Mouse (Mus musculus): Measurements from ENCODE around the gene Slc35e2. TPM values are rescaled to one million over a fixed set of nuclear protein-coding genes. Genes with fewer than 3 reads are reported as not detected.

Slc35e2 gene
- polyA plus RNA-seq, 1 experiment = 20.2 TPM

GRCm38 (mm10) chr4:155654456-155655298 is 53.5 kb downstream of the Slc35e2 start:
- H3K27me3 ChIP-seq (ENCODE audit: control insufficient read depth, insufficient read depth, low read length, poor library complexity, severe bottlenecking) = no peaks in the 10 kb centered on the region
- TF ChIP-seq CTCF (IDR thresholded peaks at IDR 0.05; ENCODE audit: low read depth, low read length) (no peak), POLR2A (IDR thresholded peaks at IDR 0.05; ENCODE audit: insufficient read depth, low read length) (peak; percentile 22)
- H3K9me3 ChIP-seq (replicated peaks; ENCODE audit: control insufficient read depth, insufficient read depth, low read length, poor library complexity, severe bottlenecking) = no peaks in the 10 kb centered on the region
- H3K9ac ChIP-seq (ENCODE audit: low read depth, poor library complexity, severe bottlenecking) = peak overlapping the region; percentile 79
- H3K36me3 ChIP-seq (ENCODE audit: control insufficient read depth, insufficient read depth, low read length, poor library complexity, severe bottlenecking) = peaks cover 2% of the 10 kb centered on the region; the same call in 1 of the 2 replicates
- H3K4me1 ChIP-seq (ENCODE audit: control insufficient read depth, insufficient read depth, low read length) = peaks cover 5% of the 10 kb centered on the region
- peak overlapping the region; percentile 0; the same call in 1 of the 2 replicates for H3K27ac ChIP-seq (ENCODE audit: insufficient read depth, low read length)
- peak overlapping the region; percentile 65 for H3K4me3 ChIP-seq (ENCODE audit: low read depth, low read length)

GRCm38 (mm10) chr4:155656214-155656751 is 55.1 kb downstream of the Slc35e2 start:
- H3K9ac ChIP-seq (ENCODE audit: low read depth, poor library complexity, severe bottlenecking) = no peak overlapping the region
- no peaks in the 10 kb centered on the region for H3K9me3 ChIP-seq (replicated peaks; ENCODE audit: control insufficient read depth, insufficient read depth, low read length, poor library complexity, severe bottlenecking)
- no peak overlapping the region for H3K27ac ChIP-seq (ENCODE audit: insufficient read depth, low read length)
- H3K4me1 ChIP-seq (ENCODE audit: control insufficient read depth, insufficient read depth, low read length) = peaks cover under 1% of the 10 kb centered on the region
- no peaks in the 10 kb centered on the region for H3K27me3 ChIP-seq (ENCODE audit: control insufficient read depth, insufficient read depth, low read length, poor library complexity, severe bottlenecking)
- no peak overlapping the region for H3K4me3 ChIP-seq (ENCODE audit: low read depth, low read length)
- TF ChIP-seq EP300 (IDR thresholded peaks at IDR 0.05; ENCODE audit: insufficient read depth, low read depth, low read length) (no peak), POLR2A (IDR thresholded peaks at IDR 0.05; ENCODE audit: insufficient read depth, low read length) (no peak), CTCF (IDR thresholded peaks at IDR 0.05; ENCODE audit: low read depth, low read length) (no peak)
- no peaks in the 10 kb centered on the region for H3K36me3 ChIP-seq (ENCODE audit: control insufficient read depth, insufficient read depth, low read length, poor library complexity, severe bottlenecking)

- Histone ChIP-seq H3K4me1 (ENCODE audit: control insufficient read depth, insufficient read depth, low read length) (no peaks in the 10 kb centered on the region), H3K9me3 (replicated peaks; ENCODE audit: control insufficient read depth, insufficient read depth, low read length, poor library complexity, severe bottlenecking) (no peaks in the 10 kb centered on the region), H3K9ac (ENCODE audit: low read depth, poor library complexity, severe bottlenecking) (no peak overlapping the region), H3K4me3 (ENCODE audit: low read depth, low read length) (no peak overlapping the region), H3K36me3 (ENCODE audit: control insufficient read depth, insufficient read depth, low read length, poor library complexity, severe bottlenecking) (no peaks in the 10 kb centered on the region), H3K27ac (ENCODE audit: insufficient read depth, low read length) (no peak overlapping the region), H3K27me3 (ENCODE audit: control insufficient read depth, insufficient read depth, low read length, poor library complexity, severe bottlenecking) (no peaks in the 10 kb centered on the region)
- TF ChIP-seq EP300 (IDR thresholded peaks at IDR 0.05; ENCODE audit: insufficient read depth, low read depth, low read length) (no peak), POLR2A (IDR thresholded peaks at IDR 0.05; ENCODE audit: insufficient read depth, low read length) (no peak), CTCF (IDR thresholded peaks at IDR 0.05; ENCODE audit: low read depth, low read length) (no peak)
Observed at GRCm38 (mm10) chr4:155658961-155659360, 57.7 kb downstream of the Slc35e2 start.

- TF ChIP-seq POLR2A (IDR thresholded peaks at IDR 0.05; ENCODE audit: insufficient read depth, low read length) = no peak
- Histone ChIP-seq H3K4me1 (ENCODE audit: control insufficient read depth, insufficient read depth, low read length) (no peaks in the 10 kb centered on the region), H3K9me3 (replicated peaks; ENCODE audit: control insufficient read depth, insufficient read depth, low read length, poor library complexity, severe bottlenecking) (no peaks in the 10 kb centered on the region), H3K4me3 (ENCODE audit: low read depth, low read length) (no peak overlapping the region), H3K36me3 (ENCODE audit: control insufficient read depth, insufficient read depth, low read length, poor library complexity, severe bottlenecking) (no peaks in the 10 kb centered on the region), H3K9ac (ENCODE audit: low read depth, poor library complexity, severe bottlenecking) (no peak overlapping the region), H3K27me3 (ENCODE audit: control insufficient read depth, insufficient read depth, low read length, poor library complexity, severe bottlenecking) (no peaks in the 10 kb centered on the region), H3K27ac (ENCODE audit: insufficient read depth, low read length) (no peak overlapping the region)
Observed at GRCm38 (mm10) chr4:155660641-155661040, 59.4 kb downstream of the Slc35e2 start.

GRCm38 (mm10) chr4:155666903-155667302 is 65.7 kb downstream of the Slc35e2 start:
- peaks cover 3% of the 10 kb centered on the region for H3K4me1 ChIP-seq (ENCODE audit: control insufficient read depth, insufficient read depth, low read length)
- no peak overlapping the region for H3K4me3 ChIP-seq (ENCODE audit: low read depth, low read length)

More at GRCm38 (mm10) chr4:155666903-155667302, 65.7 kb downstream of the Slc35e2 start:
- TF ChIP-seq EP300 (IDR thresholded peaks at IDR 0.05; ENCODE audit: insufficient read depth, low read depth, low read length) = no peak
- TF ChIP-seq CTCF (IDR thresholded peaks at IDR 0.05; ENCODE audit: low read depth, low read length) = no peak
- no peak for TF ChIP-seq POLR2A (IDR thresholded peaks at IDR 0.05; ENCODE audit: insufficient read depth, low read length)
- Histone ChIP-seq H3K9ac (ENCODE audit: low read depth, poor library complexity, severe bottlenecking) (no peak overlapping the region), H3K36me3 (ENCODE audit: control insufficient read depth, insufficient read depth, low read length, poor library complexity, severe bottlenecking) (no peaks in the 10 kb centered on the region), H3K9me3 (replicated peaks; ENCODE audit: control insufficient read depth, insufficient read depth, low read length, poor library complexity, severe bottlenecking) (no peaks in the 10 kb centered on the region), H3K27me3 (ENCODE audit: control insufficient read depth, insufficient read depth, low read length, poor library complexity, severe bottlenecking) (no peaks in the 10 kb centered on the region), H3K27ac (ENCODE audit: insufficient read depth, low read length) (no peak overlapping the region)
